10 mouse cellular contexts compared by ENCODE assay signal in the genomic region with DNA sequence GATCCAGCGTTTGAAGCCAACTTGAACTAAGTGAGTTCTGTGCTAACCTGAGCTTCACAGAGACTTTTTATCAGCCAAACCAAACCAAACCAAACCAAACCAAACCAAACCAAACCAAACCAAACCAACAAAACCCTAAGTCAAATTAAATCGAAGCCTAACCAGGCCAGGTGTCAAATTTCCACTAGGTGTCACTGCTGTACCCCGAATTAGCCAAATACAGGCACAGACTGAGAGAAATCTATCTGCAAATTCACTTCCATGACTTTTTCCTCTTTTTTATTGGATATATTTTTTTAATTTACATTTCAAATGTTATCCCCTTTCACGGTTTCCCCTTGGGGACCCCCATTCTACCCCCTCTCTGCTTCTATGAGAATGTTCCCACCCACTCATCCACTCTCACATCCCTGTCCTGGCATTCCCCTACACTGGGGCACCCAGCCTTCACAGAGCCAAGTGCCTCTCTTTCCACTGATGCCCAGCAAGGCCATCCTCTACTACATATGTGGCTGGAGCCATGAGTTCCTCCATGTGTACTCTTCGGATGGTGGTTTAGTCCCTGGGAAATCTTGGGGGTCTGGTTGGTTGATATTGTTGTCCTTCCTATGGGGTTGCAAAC. TPM values are rescaled to one million over a fixed set of nuclear protein-coding genes. Genes with fewer than 3 reads are reported as not detected.
DNase-seq lines count a peak whose midpoint lies in the region; ATAC-seq lines count a peak whose summit lies in the region.
"Had no signal": no experiment of that assay in that cellular context is flagged by ENCODE, and none has a peak within 500 bp of the region (broad histone marks: within the 10 kb centered on the region; RNA-seq: fewer than 3 reads in every experiment).

No protein-coding gene starts in this region.

- no peaks in the 10 kb centered on the region for H3K36me3 ChIP-seq in liver, embryonic 12.5 days
- H3K36me3 ChIP-seq in embryonic facial prominence, embryonic 14.5 days (ENCODE audit: control insufficient read depth, insufficient read depth, low read length): no peaks in the 10 kb centered on the region
- H3K36me3 ChIP-seq: embryonic facial prominence, embryonic 15.5 days; lung, embryonic 15.5 days had no signal

- DNase-seq in liver (peak; percentile 7), R1 (ENCODE audit: low read depth, low spot score) (peak; percentile 30)
- DNase-seq in embryonic facial prominence, embryonic 14.5 days (ENCODE audit: low spot score): peak; percentile 56
- DNase-seq in kidney, postnatal 36 days: peak; percentile 29 to 66
- peak; percentile 63 for DNase-seq in lung, postnatal 10 days
- DNase-seq in right cerebral cortex, postnatal 14 days: peak; percentile 19

- ATAC-seq in liver, embryonic 12.5 days: no peak
- no peak for ATAC-seq in embryonic facial prominence, embryonic 14.5 days (ENCODE audit: low read depth)
- ATAC-seq in erythroblast, adult 5-6 weeks (replicated peaks; ENCODE audit: low FRiP score, poor library complexity, severe bottlenecking): no peak

- no peak overlapping the region for H3K9ac ChIP-seq in liver, embryonic 12.5 days
- no peak overlapping the region for H3K9ac ChIP-seq in embryonic facial prominence, embryonic 14.5 days (ENCODE audit: low read depth, low read length)
- H3K9ac ChIP-seq: embryonic facial prominence, embryonic 15.5 days; lung, embryonic 15.5 days had no signal

- no peak overlapping the region for H3K4me2 ChIP-seq in liver, embryonic 12.5 days
- H3K4me2 ChIP-seq in embryonic facial prominence, embryonic 14.5 days (ENCODE audit: low read depth, low read length): no peak overlapping the region
- H3K4me2 ChIP-seq: embryonic facial prominence, embryonic 15.5 days; lung, embryonic 15.5 days had no signal

- no peaks in the 10 kb centered on the region for H3K4me1 ChIP-seq in liver, embryonic 12.5 days
- H3K4me1 ChIP-seq in embryonic facial prominence, embryonic 14.5 days (ENCODE audit: control insufficient read depth, insufficient read depth, low read length): no peaks in the 10 kb centered on the region
- H3K4me1 ChIP-seq: embryonic facial prominence, embryonic 15.5 days; lung, embryonic 15.5 days had no signal

- H3K9me3 ChIP-seq in liver, embryonic 12.5 days (replicated peaks): no peaks in the 10 kb centered on the region
- no peaks in the 10 kb centered on the region for H3K9me3 ChIP-seq in embryonic facial prominence, embryonic 14.5 days (ENCODE audit: control insufficient read depth, low read length)
- H3K9me3 ChIP-seq: embryonic facial prominence, embryonic 15.5 days; lung, embryonic 15.5 days had no signal

- no peak overlapping the region for H3K27ac ChIP-seq in liver, embryonic 12.5 days
- no peak overlapping the region for H3K27ac ChIP-seq in embryonic facial prominence, embryonic 14.5 days (replicated peaks; ENCODE audit: low read depth, low read length)
- H3K27ac ChIP-seq: embryonic facial prominence, embryonic 15.5 days; lung, embryonic 15.5 days had no signal

- H3K4me3 ChIP-seq in liver, embryonic 12.5 days: no peak overlapping the region
- H3K4me3 ChIP-seq in embryonic facial prominence, embryonic 14.5 days (ENCODE audit: low read depth, low read length): no peak overlapping the region
- H3K4me3 ChIP-seq: embryonic facial prominence, embryonic 15.5 days; lung, embryonic 15.5 days had no signal

- WGBS in liver, embryonic 12.5 days (ENCODE audit: insufficient replicate concordance): 41% methylated on average over 5 of the region's 5 CpGs
- 41% methylated on average over 5 of the region's 5 CpGs for WGBS in embryonic facial prominence, embryonic 14.5 days

- H3K27me3 ChIP-seq in liver, embryonic 12.5 days (replicated peaks): 0 out of 2 replicates have a peak, but pooled peaks cover 4% of the 10 kb centered on the region
- no peaks in the 10 kb centered on the region for H3K27me3 ChIP-seq in embryonic facial prominence, embryonic 14.5 days (replicated peaks; ENCODE audit: control insufficient read depth, insufficient read depth, low read length)
- H3K27me3 ChIP-seq: embryonic facial prominence, embryonic 15.5 days; lung, embryonic 15.5 days had no signal

RNA-seq across cellular contexts. Expression of gene Sec24b, which starts 33.9 kb away (rescaled TPM):
- 15.0 and 15.2 TPM in 2 replicates for polyA plus RNA-seq in liver, embryonic 12.5 days (2016; fragmentation: Nextera tagmentation; extraction: Ambion mirVana)
- polyA plus RNA-seq in embryonic facial prominence, embryonic 14.5 days (2014; fragmentation: Nextera tagmentation; extraction: Ambion mirVana): 32.9 and 33.5 TPM in 2 replicates
- total RNA-seq in erythroblast, adult 5-6 weeks (2015; ENCODE audit: low replicate concordance): 13.8 and 17.9 TPM in 2 replicates
- total RNA-seq in erythroblast, adult 5-6 weeks (2017; ENCODE audit: low replicate concordance): 5.7 and 9.3 TPM in 2 replicates

RNA-seq across cellular contexts. Expression of gene Col25a1, which starts 36.0 kb away (rescaled TPM):
- polyA plus RNA-seq in liver, embryonic 12.5 days (2016; fragmentation: Nextera tagmentation; extraction: Ambion mirVana): 3.7 and 4.2 TPM in 2 replicates
- polyA plus RNA-seq in embryonic facial prominence, embryonic 14.5 days (2014; fragmentation: Nextera tagmentation; extraction: Ambion mirVana): 14.3 and 16.2 TPM in 2 replicates
- total RNA-seq in erythroblast, adult 5-6 weeks (2015; ENCODE audit: low replicate concordance): not detected in 2 replicates
- 0.09 TPM in 1 of 2 replicates, not detected in the other for total RNA-seq in erythroblast, adult 5-6 weeks (2017; ENCODE audit: low replicate concordance)

Comparison
In these comparisons a context has a peak if more than half of its experiments do, and no peak if none do; other contexts are left out.
1. DNase-seq: peak in every context shown above with its lines; median percentile 63 in lung, postnatal 10 days; 56 in embryonic facial prominence, embryonic 14.5 days; 48 in kidney, postnatal 36 days; 30 in R1; 19 in right cerebral cortex, postnatal 14 days; 7 in liver.